Mouse (Mus musculus) spleen, adult 10 weeks (tissue): ENCODE results near the gene Vmn1r86. TPM values are rescaled to one million over a fixed set of nuclear protein-coding genes. Genes with fewer than 3 reads are reported as not detected.

Experiments
- polyA plus RNA-seq: library from polyadenylated mRNA; stranded (reverse); fragments of 350-450 nt; fragmentation: Illumina TruSeq; extraction: RNeasy Lipid Tissue Mini Kit (QIAGEN cat#74804); gene quantifications from one replicate; pipeline ENCODE4 v1.2.3, GENCODE M21; 2015; ENCODE audit warnings: low replicate concordance; ENCODE audit not compliant: insufficient read depth

The Vmn1r86 gene
- not detected for polyA plus RNA-seq

GRCm38 (mm10) chr7:13119817-13120216 lies at the start of gene Vmn1r86:
TSS of gene Vmn1r86 (minus strand) at chr7:13119917.

GRCm38 (mm10) chr7:13159268-13159667 lies 39.6 kb upstream of the Vmn1r86 start, which contains the start of gene Vmn1r88:
TSS of gene Vmn1r88 (plus strand) at chr7:13159568.

GRCm38 (mm10) chr7:13140057-13140456 lies 20.3 kb upstream of the Vmn1r86 start, which contains the start of gene Vmn1r87:
TSS of gene Vmn1r87 (minus strand) at chr7:13140157.

GRCm38 (mm10) chr7:13095073-13095472 lies 24.6 kb downstream of the Vmn1r86 start, which contains the start of gene Vmn1r85:
TSS of gene Vmn1r85 (minus strand) at chr7:13095173.

GRCm38 (mm10) chr7:13054287-13055010 lies 65.3 kb downstream of the Vmn1r86 start, which contains the start of gene Mzf1:
TSS of gene Mzf1 (minus strand) at chr7:13054764.

Other genes starting within 250 kb of the Vmn1r86 start
- 4.6 TPM for gene Zfp128, start 238.7 kb downstream of the Vmn1r86 start, polyA plus RNA-seq
- gene Zscan22, start 222.1 kb downstream of the Vmn1r86 start, polyA plus RNA-seq = 14.1 TPM
- 814 TPM for gene Rps5, start 197.6 kb downstream of the Vmn1r86 start, polyA plus RNA-seq
- 0.29 TPM for gene Rnf225, start 192.5 kb downstream of the Vmn1r86 start, polyA plus RNA-seq
- 5.0 TPM for gene Zfp324, start 154.1 kb downstream of the Vmn1r86 start, polyA plus RNA-seq
- 9.2 TPM for gene Zfp446, start 142.1 kb downstream of the Vmn1r86 start, polyA plus RNA-seq
- gene Slc27a5, start 121.7 kb downstream of the Vmn1r86 start, polyA plus RNA-seq = 0.10 TPM
- gene Trim28, start 120.8 kb downstream of the Vmn1r86 start, polyA plus RNA-seq = 194 TPM
- 4.0 TPM for gene Zbtb45, start 109.9 kb downstream of the Vmn1r86 start, polyA plus RNA-seq
- gene Chmp2a, start 85.1 kb downstream of the Vmn1r86 start, polyA plus RNA-seq = 153 TPM
- 112 TPM for gene Ube2m, start 81.6 kb downstream of the Vmn1r86 start, polyA plus RNA-seq
- 0.65 TPM for gene Mzf1, start 65.2 kb downstream of the Vmn1r86 start, polyA plus RNA-seq
- gene Vmn1r85, start 24.7 kb downstream of the Vmn1r86 start, polyA plus RNA-seq = not detected
- not detected for gene Vmn1r87, start 20.2 kb upstream of the Vmn1r86 start, polyA plus RNA-seq
- gene Vmn1r88, start 39.7 kb upstream of the Vmn1r86 start, polyA plus RNA-seq = not detected
- not detected for gene Vmn1r89, start 93.1 kb upstream of the Vmn1r86 start, polyA plus RNA-seq
- 37.2 TPM for gene Lig1, start 157.4 kb upstream of the Vmn1r86 start, polyA plus RNA-seq
- gene Zswim9, start 158.8 kb upstream of the Vmn1r86 start, polyA plus RNA-seq = 7.2 TPM
- 1.7 TPM for gene Pla2g4c, start 204.7 kb upstream of the Vmn1r86 start, polyA plus RNA-seq